Mouse (Mus musculus): Measurements from ENCODE around the gene Tcn2. TPM values are rescaled to one million over a fixed set of nuclear protein-coding genes. Genes with fewer than 3 reads are reported as not detected.
"Not testable (repeated sequence)": the region's sequence is repeated elsewhere in the genome, so short reads cannot be mapped to it uniquely, and the experiment has no call there.

Tcn2 gene
- polyA plus RNA-seq, 1 experiment from 2014 or later: 37.9 TPM

DNA sequence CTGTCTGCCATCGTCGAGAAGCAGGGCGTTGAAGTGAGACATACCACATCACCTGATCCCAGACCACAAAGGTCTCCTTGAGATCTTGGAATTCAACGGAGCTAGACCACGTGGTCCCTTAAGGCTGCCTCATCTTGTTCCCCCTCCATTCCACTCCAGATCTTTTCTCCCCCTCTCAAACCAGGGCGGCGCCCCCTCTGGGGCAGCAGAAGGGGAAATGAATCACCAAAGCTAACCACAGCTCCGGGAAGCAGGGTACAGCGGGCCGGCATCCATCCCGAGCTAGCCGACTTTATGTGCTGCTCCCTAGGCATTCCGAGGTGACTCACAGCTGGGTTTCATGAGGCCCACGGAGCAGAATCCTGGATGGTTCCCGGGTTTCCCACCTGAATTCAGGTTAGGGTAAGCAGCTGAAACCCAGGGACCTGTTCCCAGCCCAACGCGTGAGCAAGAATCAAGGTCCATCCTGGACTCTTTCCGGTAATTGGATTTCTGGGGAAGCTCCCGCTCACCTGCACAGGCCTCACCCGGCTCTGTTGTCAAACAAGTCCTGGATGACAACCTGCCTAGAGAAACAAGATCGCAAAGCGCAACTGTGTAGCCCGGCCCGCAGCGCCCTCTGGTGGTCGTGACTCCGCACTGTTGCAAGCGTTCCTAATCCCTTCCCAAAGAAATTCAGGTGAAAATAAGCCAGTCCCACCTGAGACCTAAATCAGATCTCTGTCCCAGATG, 17.7 kb downstream of the Tcn2 start, which contains the start of gene Slc35e4:
Gene Slc35e4, minus strand, starts transcription at position 556 of the 732 bp plus-strand sequence.
- TF ChIP-seq CTCF (IDR thresholded peaks at IDR 0.05; ENCODE audit: low read depth): peak; percentile 94
- H3K36me3 ChIP-seq (ENCODE audit: insufficient read depth): no peaks in the 10 kb centered on the region
- H3K4me1 ChIP-seq (ENCODE audit: insufficient read depth): peaks cover 10% of the 10 kb centered on the region
- H3K9ac ChIP-seq: peak within 1 kb of the TSS; percentile 46
- WGBS: under 1% methylated on average over 28 of the region's 28 CpGs
- no peaks in the 10 kb centered on the region for H3K9me3 ChIP-seq (ENCODE audit: low read depth, low read length)
- peak; percentile 74 for ATAC-seq (ENCODE audit: insufficient read depth)
- DNase-seq: peak; percentile 91
- 0 out of 2 replicates have a peak, but pooled peaks cover 5% of the 10 kb centered on the region for H3K27me3 ChIP-seq (ENCODE audit: insufficient read depth, low read length)
- peak within 1 kb of the TSS; percentile 96 for H3K4me2 ChIP-seq
- peak within 1 kb of the TSS; percentile 54; the same call in 1 of the 2 replicates for H3K27ac ChIP-seq (ENCODE audit: low read depth)
- H3K4me3 ChIP-seq (ENCODE audit: low read depth, low read length): peak within 1 kb of the TSS; percentile 50

DNA sequence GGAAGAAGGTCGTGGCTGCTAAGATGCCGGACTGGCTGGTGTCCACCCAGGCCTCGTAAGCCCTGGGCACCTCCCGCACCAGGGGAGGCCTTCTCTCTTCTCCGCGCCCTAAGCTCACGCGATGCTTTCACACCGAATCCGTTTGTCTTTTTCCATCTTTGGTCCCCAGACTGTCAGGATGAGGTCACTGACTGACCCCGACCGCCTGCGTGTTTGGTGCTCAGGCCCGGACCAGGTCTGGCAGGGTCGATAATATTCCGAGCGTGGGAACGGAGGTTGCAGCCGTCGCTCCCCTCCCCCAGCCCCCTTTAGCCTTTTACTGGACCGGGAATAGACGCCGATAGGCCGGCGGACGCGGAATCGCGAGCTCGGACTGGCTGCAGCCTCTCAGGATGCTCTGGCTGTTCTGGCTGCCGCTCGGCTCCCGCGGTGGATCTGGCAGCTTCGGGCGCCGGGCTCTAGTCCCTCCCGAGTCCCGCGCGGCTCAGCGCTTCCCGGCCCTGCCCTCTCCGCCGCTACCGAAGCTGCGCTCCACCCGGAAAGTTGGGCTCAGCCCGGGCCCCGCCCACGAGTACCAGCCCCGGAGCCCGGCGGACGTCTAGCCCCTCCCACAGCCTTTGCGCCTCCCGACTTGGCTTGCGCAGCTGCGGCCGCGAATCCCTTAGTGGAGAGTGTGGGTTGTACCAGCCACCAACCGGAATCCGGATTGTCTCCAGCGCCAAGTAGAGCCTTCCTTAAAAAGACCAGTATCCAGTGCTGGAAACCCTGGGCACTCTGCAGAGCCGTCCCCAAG, 18.4 kb downstream of the Tcn2 start:
- ATAC-seq (ENCODE audit: insufficient read depth) (peak; percentile 89), DNase-seq (peak; percentile 92)
- peak overlapping the region; percentile 46 for H3K9ac ChIP-seq
- H3K4me2 ChIP-seq: peak overlapping the region; percentile 96
- H3K9me3 ChIP-seq (ENCODE audit: low read depth, low read length): no peaks in the 10 kb centered on the region
- peak overlapping the region; percentile 50 for H3K4me3 ChIP-seq (ENCODE audit: low read depth, low read length)
- WGBS: under 1% methylated on average over 65 of the region's 65 CpGs
- H3K27me3 ChIP-seq (ENCODE audit: insufficient read depth, low read length): 0 out of 2 replicates have a peak, but pooled peaks cover 5% of the 10 kb centered on the region
- H3K36me3 ChIP-seq (ENCODE audit: insufficient read depth): no peaks in the 10 kb centered on the region
- H3K27ac ChIP-seq (ENCODE audit: low read depth): peak overlapping the region; percentile 54; the same call in 1 of the 2 replicates
- TF ChIP-seq CTCF (IDR thresholded peaks at IDR 0.05; ENCODE audit: low read depth): no peak
- H3K4me1 ChIP-seq (ENCODE audit: insufficient read depth): peaks cover 10% of the 10 kb centered on the region

DNA sequence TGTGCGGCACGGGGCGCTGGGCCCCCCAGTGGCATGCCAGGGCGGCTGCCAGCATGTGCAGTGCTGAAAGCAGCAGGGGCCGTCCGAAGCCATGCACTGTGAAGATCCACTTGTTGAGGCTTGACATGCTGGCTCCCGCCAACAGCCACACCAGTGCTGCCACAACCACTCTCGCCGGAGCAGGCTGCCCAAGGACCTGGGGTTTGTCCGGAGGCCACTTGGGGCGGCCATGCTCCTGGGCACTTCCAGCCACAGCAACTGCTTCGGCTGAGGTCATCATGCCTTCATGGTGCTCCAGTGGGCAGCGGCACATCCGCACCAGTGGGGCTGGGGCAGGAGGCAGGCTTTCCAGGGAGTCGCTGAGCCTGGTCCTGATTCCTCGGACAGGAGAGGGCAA, 19.1 kb downstream of the Tcn2 start:
- H3K27ac ChIP-seq (ENCODE audit: low read depth): no peak overlapping the region

DNA sequence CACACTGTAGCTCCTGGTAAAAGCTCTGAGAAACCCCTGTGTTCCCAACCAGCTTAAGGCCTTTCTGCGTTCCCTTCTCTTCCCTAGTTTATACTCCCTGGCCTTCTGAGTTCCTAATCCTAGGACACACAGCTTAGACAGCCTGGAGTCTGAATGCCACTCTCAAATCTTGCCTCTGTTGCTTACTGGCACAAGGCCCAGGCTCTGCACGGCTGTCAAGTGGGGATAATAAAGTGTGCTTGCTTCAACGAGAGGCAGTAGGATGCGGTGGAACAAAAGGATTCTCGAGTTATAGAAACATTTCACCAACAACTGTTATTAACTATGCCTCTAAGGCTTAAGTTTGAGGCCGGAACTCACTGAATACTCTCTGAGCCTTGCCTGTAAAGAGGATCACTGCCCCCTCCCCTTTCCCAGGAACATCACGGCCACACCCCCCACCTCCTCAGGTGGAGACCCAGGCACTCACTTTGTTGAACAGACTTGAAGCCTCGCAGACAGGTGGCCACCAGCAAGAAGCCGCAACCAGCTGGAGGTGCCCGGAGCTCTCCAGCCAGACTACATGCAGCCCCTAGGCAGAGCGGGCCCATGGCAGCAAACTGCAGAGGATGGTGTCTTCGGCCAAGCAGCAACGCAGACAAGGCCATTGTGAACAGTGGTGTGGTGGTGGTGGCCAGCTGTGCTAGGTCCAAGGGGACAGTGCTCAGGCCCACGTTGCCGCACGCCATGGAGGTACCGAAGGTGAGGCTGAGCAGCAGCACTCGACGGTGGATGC, 19.7 kb downstream of the Tcn2 start:
- peak overlapping the region; percentile 46 for H3K9ac ChIP-seq
- DNase-seq (peak; percentile 59), ATAC-seq (ENCODE audit: insufficient read depth) (peak; percentile 0; the same call in 1 of the 2 replicates)
- H3K9me3 ChIP-seq (ENCODE audit: low read depth, low read length): no peaks in the 10 kb centered on the region
- peaks cover 10% of the 10 kb centered on the region for H3K4me1 ChIP-seq (ENCODE audit: insufficient read depth)
- WGBS: 19% methylated on average over 19 of the region's 19 CpGs
- TF ChIP-seq CTCF (IDR thresholded peaks at IDR 0.05; ENCODE audit: low read depth): no peak
- H3K27me3 ChIP-seq (ENCODE audit: insufficient read depth, low read length): 0 out of 2 replicates have a peak, but pooled peaks cover 5% of the 10 kb centered on the region
- peak overlapping the region; percentile 50 for H3K4me3 ChIP-seq (ENCODE audit: low read depth, low read length)
- no peaks in the 10 kb centered on the region for H3K36me3 ChIP-seq (ENCODE audit: insufficient read depth)
- peak overlapping the region; percentile 96 for H3K4me2 ChIP-seq
- H3K27ac ChIP-seq (ENCODE audit: low read depth): no peak overlapping the region

More for the DNA sequence above, 19.1 kb downstream of the Tcn2 start:
- peaks cover 10% of the 10 kb centered on the region for H3K4me1 ChIP-seq (ENCODE audit: insufficient read depth)
- peak; percentile 4 for ATAC-seq (ENCODE audit: insufficient read depth)
- 5% methylated on average over 16 of the region's 16 CpGs for WGBS
- peak; percentile 38 for TF ChIP-seq CTCF (IDR thresholded peaks at IDR 0.05; ENCODE audit: low read depth)
- H3K4me2 ChIP-seq: peak overlapping the region; percentile 96
- peak; percentile 40 for DNase-seq
- H3K9me3 ChIP-seq (ENCODE audit: low read depth, low read length): no peaks in the 10 kb centered on the region
- H3K27me3 ChIP-seq (ENCODE audit: insufficient read depth, low read length): 0 out of 2 replicates have a peak, but pooled peaks cover 5% of the 10 kb centered on the region
- H3K4me3 ChIP-seq (ENCODE audit: low read depth, low read length): peak overlapping the region; percentile 50
- H3K36me3 ChIP-seq (ENCODE audit: insufficient read depth): no peaks in the 10 kb centered on the region
- peak overlapping the region; percentile 46 for H3K9ac ChIP-seq

DNA sequence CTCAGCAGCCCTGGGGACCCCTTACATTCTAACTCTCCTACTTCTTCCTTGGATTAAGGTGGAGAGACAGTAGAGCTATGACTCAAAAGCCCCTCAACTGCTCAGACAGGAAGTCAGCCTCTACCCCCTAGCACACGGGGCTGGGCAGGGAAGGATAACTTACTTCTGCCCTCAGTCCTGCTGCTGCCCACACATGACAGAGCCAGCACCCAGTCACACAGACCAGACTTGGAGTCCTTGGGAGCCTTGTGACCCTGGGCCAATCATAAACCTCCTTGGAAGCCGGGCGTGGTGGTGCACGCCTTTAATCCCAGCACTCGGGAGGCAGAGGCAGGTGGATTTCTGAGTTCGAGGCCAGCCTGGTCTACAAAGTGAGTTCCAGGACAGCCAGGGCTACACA, 20.5 kb downstream of the Tcn2 start:
- 88% methylated on average over 6 of the region's 6 CpGs for WGBS
- not testable (repeated sequence) for DNase-seq; H3K4me1 ChIP-seq (ENCODE audit: insufficient read depth); H3K36me3 ChIP-seq (ENCODE audit: insufficient read depth); H3K27me3 ChIP-seq (ENCODE audit: insufficient read depth, low read length); H3K27ac ChIP-seq (ENCODE audit: low read depth); ATAC-seq (ENCODE audit: insufficient read depth); H3K4me3 ChIP-seq (ENCODE audit: low read depth, low read length); H3K9ac ChIP-seq; H3K9me3 ChIP-seq (ENCODE audit: low read depth, low read length)
- peak overlapping the region; percentile 11; the same call in 1 of the 2 replicates for H3K4me2 ChIP-seq

DNA sequence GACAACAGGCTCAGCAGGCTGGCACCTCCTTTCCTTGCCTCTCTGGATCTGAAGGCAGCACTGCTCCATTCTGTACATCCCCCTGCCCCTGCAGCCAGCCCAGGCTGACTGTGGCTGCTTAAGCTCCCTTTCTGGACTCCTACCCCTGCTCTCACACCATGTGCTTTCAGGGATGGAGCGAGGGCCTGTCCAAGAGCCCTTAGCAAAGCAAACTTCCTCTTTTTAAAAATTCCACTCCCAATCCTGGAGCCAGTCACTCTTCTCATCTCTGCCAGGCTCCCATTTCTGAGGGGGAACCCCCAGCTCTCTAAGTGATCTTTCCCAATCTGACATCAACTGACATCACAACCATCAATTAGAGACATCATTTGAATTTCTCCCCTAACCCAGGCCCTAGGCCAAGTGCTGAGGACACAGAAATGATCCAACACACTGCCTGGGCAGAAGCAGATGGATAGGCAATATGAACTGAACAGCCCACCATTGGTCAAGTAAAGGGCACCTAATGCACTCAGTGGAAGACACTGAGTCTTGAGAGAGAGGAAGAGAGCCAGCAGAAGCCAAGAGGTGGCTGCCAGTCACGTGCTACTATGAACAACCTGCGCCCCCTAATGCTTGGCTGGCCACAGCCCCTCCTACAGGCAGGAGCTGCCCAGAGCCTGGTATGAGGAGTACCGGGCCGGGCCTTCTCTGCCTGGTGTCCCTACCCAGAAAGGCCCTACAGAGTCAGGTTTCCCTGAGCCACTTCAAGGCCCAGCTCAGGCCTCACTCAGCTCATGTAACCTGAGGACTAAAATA, 21.2 kb downstream of the Tcn2 start:
- no peak overlapping the region for H3K9ac ChIP-seq
- ATAC-seq (ENCODE audit: insufficient read depth) (no peak), DNase-seq (no peak)
- H3K4me2 ChIP-seq: peak overlapping the region; percentile 11; the same call in 1 of the 2 replicates
- H3K4me3 ChIP-seq (ENCODE audit: low read depth, low read length): no peak overlapping the region
- peaks cover 10% of the 10 kb centered on the region for H3K4me1 ChIP-seq (ENCODE audit: insufficient read depth)
- H3K9me3 ChIP-seq (ENCODE audit: low read depth, low read length): no peaks in the 10 kb centered on the region
- 62% methylated on average over 5 of the region's 5 CpGs for WGBS
- H3K27ac ChIP-seq (ENCODE audit: low read depth): no peak overlapping the region
- no peaks in the 10 kb centered on the region for H3K36me3 ChIP-seq (ENCODE audit: insufficient read depth)
- 0 out of 2 replicates have a peak, but pooled peaks cover 5% of the 10 kb centered on the region for H3K27me3 ChIP-seq (ENCODE audit: insufficient read depth, low read length)
- TF ChIP-seq CTCF (IDR thresholded peaks at IDR 0.05; ENCODE audit: low read depth): no peak
